Mouse (Mus musculus) small intestine, adult 2 months (tissue): ENCODE measurements at regions not wholly inside any gene's neighbourhood (a gene's known extent, or its start where the extent isn't known, plus 50 kb on each side); places are given as distances from the start of the nearest gene placed in this dataset.

Experiments used
- CTCF ChIP-seq: fragments of 200-500 bp; IDR thresholded peaks from 2 replicates; pipeline ENCODE4 v1.5.1; 2012; ENCODE audit warnings: low read depth, mild to moderate bottlenecking, control low read depth, inconsistent platforms, low read length, moderate library complexity, mixed read lengths; ENCODE audit not compliant: insufficient replicate concordance, insufficient read length; ENCODE audit errors: extremely low read depth
- POLR2A ChIP-seq: fragments of 200-500 bp; IDR thresholded peaks from 2 replicates; pipeline ENCODE4 v1.6.1; 2012; ENCODE audit warnings: low read depth, mild to moderate bottlenecking, control low read depth, inconsistent platforms, low read length, moderate library complexity

GRCm38 (mm10) chr6:141189093-141189492 lies 60.0 kb upstream of the Pde3a start:
- TF ChIP-seq POLR2A (no peak), CTCF (peak; percentile 11; the same call in 1 of the 2 replicates)
